8 mouse cellular contexts compared by ENCODE assay signal in genomic region chr11:102948043-102948961, GRCm38 (mm10). TPM values are rescaled to one million over a fixed set of nuclear protein-coding genes. Genes with fewer than 3 reads are reported as not detected.
DNase-seq lines count a peak whose midpoint lies in the region; ATAC-seq lines count a peak whose summit lies in the region.

No protein-coding gene starts in this region.

- H3K9me3 ChIP-seq in forebrain, embryonic 11.5 days (ENCODE audit: control insufficient read depth, low read length), result no peaks in the 10 kb centered on the region
- H3K9me3 ChIP-seq in hindbrain, embryonic 11.5 days (ENCODE audit: control insufficient read depth, low read length), result no peaks in the 10 kb centered on the region
- no peaks in the 10 kb centered on the region for H3K9me3 ChIP-seq in limb, embryonic 12.5 days

- H3K36me3 ChIP-seq in forebrain, embryonic 11.5 days (ENCODE audit: control insufficient read depth, insufficient read depth, low read length), result no peaks in the 10 kb centered on the region
- no peaks in the 10 kb centered on the region for H3K36me3 ChIP-seq in hindbrain, embryonic 11.5 days (ENCODE audit: control insufficient read depth, insufficient read depth, low read length)
- no peaks in the 10 kb centered on the region for H3K36me3 ChIP-seq in limb, embryonic 12.5 days

- peaks cover 39% of the 10 kb centered on the region for H3K27me3 ChIP-seq in forebrain, embryonic 11.5 days (ENCODE audit: control insufficient read depth, insufficient read depth, low read length)
- H3K27me3 ChIP-seq in hindbrain, embryonic 11.5 days (ENCODE audit: control insufficient read depth, insufficient read depth, low read length), result peaks cover 61% of the 10 kb centered on the region
- peaks cover 99% of the 10 kb centered on the region for H3K27me3 ChIP-seq in limb, embryonic 12.5 days

- peak overlapping the region; percentile 78 for H3K4me2 ChIP-seq in forebrain, embryonic 11.5 days (ENCODE audit: low read depth, low read length, severe bottlenecking)
- peak overlapping the region; percentile 52 for H3K4me2 ChIP-seq in hindbrain, embryonic 11.5 days (replicated peaks; ENCODE audit: low read depth, low read length)
- H3K4me2 ChIP-seq in limb, embryonic 12.5 days, result peak overlapping the region; percentile 80

- no peak for ATAC-seq in forebrain, embryonic 11.5 days (replicated peaks; ENCODE audit: low FRiP score)
- no peak for ATAC-seq in hindbrain, embryonic 11.5 days (ENCODE audit: low FRiP score)
- no peak for ATAC-seq in limb, embryonic 12.5 days (ENCODE audit: insufficient number of reproducible peaks, insufficient read depth, low FRiP score, low TSS enrichment, low read depth)

- H3K4me1 ChIP-seq in forebrain, embryonic 11.5 days (replicated peaks; ENCODE audit: control insufficient read depth, insufficient read depth, low read length), result peaks cover 29% of the 10 kb centered on the region
- H3K4me1 ChIP-seq in hindbrain, embryonic 11.5 days (replicated peaks; ENCODE audit: control insufficient read depth, insufficient read depth, low read length), result peaks cover 25% of the 10 kb centered on the region
- H3K4me1 ChIP-seq in limb, embryonic 12.5 days (replicated peaks), result peaks cover 32% of the 10 kb centered on the region

- WGBS in forebrain, embryonic 11.5 days, result 1% methylated on average over 51 of the region's 51 CpGs
- WGBS in hindbrain, embryonic 11.5 days, result under 1% methylated on average over 51 of the region's 51 CpGs
- 1% methylated on average over 51 of the region's 51 CpGs for WGBS in limb, embryonic 12.5 days

- DNase-seq in left cerebral cortex, adult 18-20 months (ENCODE audit: low spot score in 2 of 2), result peak; percentile 17 to 47
- no peak for DNase-seq in left cerebral cortex, adult 9 months (ENCODE audit: low spot score in 2 of 2)
- peak; percentile 47 for DNase-seq in R1 (ENCODE audit: low read depth, low spot score)
- peak; percentile 73 for DNase-seq in forebrain, embryonic 11.5 days (ENCODE audit: low spot score)
- peak; percentile 58 for DNase-seq in hindbrain, embryonic 11.5 days (ENCODE audit: low spot score)
- peak; percentile 20 for DNase-seq in naive thymus-derived CD4-positive, alpha-beta T cell, adult 2 months (ENCODE audit: low read depth)
- no peak for DNase-seq in cerebellum, adult 9-11 months

- H3K9ac ChIP-seq in forebrain, embryonic 11.5 days (ENCODE audit: low read length), result peak overlapping the region; percentile 56
- H3K9ac ChIP-seq in hindbrain, embryonic 11.5 days (ENCODE audit: low read depth, low read length), result peak overlapping the region; percentile 54
- peak overlapping the region; percentile 67 for H3K9ac ChIP-seq in limb, embryonic 12.5 days (replicated peaks)

- 0 out of 2 replicates have a peak overlapping the region, but pooled peaks have one; percentile 32 for H3K27ac ChIP-seq in forebrain, embryonic 11.5 days (ENCODE audit: low read depth, low read length)
- H3K27ac ChIP-seq in hindbrain, embryonic 11.5 days (ENCODE audit: low read depth, low read length), result peak overlapping the region; percentile 27; the same call in 1 of the 2 replicates
- H3K27ac ChIP-seq in limb, embryonic 12.5 days, result no peak overlapping the region

- peak overlapping the region; percentile 42 for H3K4me3 ChIP-seq in forebrain, embryonic 11.5 days (ENCODE audit: low read depth, low read length)
- peak overlapping the region; percentile 34 for H3K4me3 ChIP-seq in hindbrain, embryonic 11.5 days (ENCODE audit: low read depth, low read length)
- peak overlapping the region; percentile 50 for H3K4me3 ChIP-seq in limb, embryonic 12.5 days (replicated peaks)

RNA-seq across cellular contexts. Expression of gene C1ql1, which starts 1.8 kb away (rescaled TPM):
- 10 to 100 TPM; 12.3 to 15.7 TPM for total RNA-seq in left cerebral cortex, adult 18-20 months (2021)
- 3.9 and 4.5 TPM in 2 replicates for polyA plus RNA-seq in forebrain, embryonic 11.5 days (2014; fragmentation: Nextera tagmentation; extraction: Ambion mirVana)
- 10.5 and 11.0 TPM in 2 replicates for polyA plus RNA-seq in hindbrain, embryonic 11.5 days (2014; fragmentation: Nextera tagmentation; extraction: Ambion mirVana)
- polyA plus RNA-seq in limb, embryonic 12.5 days (2016; fragmentation: Nextera tagmentation; extraction: Ambion mirVana), result 1.3 and 1.6 TPM in 2 replicates

RNA-seq across cellular contexts. Expression of gene Kif18b, which starts 23.4 kb away (rescaled TPM):
- under 1 TPM in 1 of 2 experiments, not detected in 1; 0.46 TPM for total RNA-seq in left cerebral cortex, adult 18-20 months (2021)
- polyA plus RNA-seq in forebrain, embryonic 11.5 days (2014; fragmentation: Nextera tagmentation; extraction: Ambion mirVana), result 13.0 and 13.3 TPM in 2 replicates
- 7.3 and 8.5 TPM in 2 replicates for polyA plus RNA-seq in hindbrain, embryonic 11.5 days (2014; fragmentation: Nextera tagmentation; extraction: Ambion mirVana)
- 10.3 and 13.1 TPM in 2 replicates for polyA plus RNA-seq in limb, embryonic 12.5 days (2016; fragmentation: Nextera tagmentation; extraction: Ambion mirVana)

RNA-seq across cellular contexts. Expression of gene Gfap, which starts 47.6 kb away (rescaled TPM):
- 100 to 1,000 TPM; 137 to 174 TPM for total RNA-seq in left cerebral cortex, adult 18-20 months (2021)
- 0.09 TPM in 1 of 2 replicates, not detected in the other for polyA plus RNA-seq in forebrain, embryonic 11.5 days (2014; fragmentation: Nextera tagmentation; extraction: Ambion mirVana)
- polyA plus RNA-seq in hindbrain, embryonic 11.5 days (2014; fragmentation: Nextera tagmentation; extraction: Ambion mirVana), result 0.12 and 0.20 TPM in 2 replicates
- 0.25 and 0.41 TPM in 2 replicates for polyA plus RNA-seq in limb, embryonic 12.5 days (2016; fragmentation: Nextera tagmentation; extraction: Ambion mirVana)

Comparison
In these comparisons a context has a peak if more than half of its experiments do, and no peak if none do; other contexts are left out.
1. DNase-seq: peak in left cerebral cortex, adult 18-20 months (2 of 2), R1 (single experiment), forebrain, embryonic 11.5 days (single experiment), hindbrain, embryonic 11.5 days (single experiment) and naive thymus-derived CD4-positive, alpha-beta T cell, adult 2 months (single experiment); none in left cerebral cortex, adult 9 months (0 of 2) and cerebellum, adult 9-11 months (single experiment).
2. Peak in every context shown above with its lines, with median percentiles within 50 percentile points of each other: H3K4me2 ChIP-seq, H3K4me3 ChIP-seq and H3K9ac ChIP-seq.